Mouse (Mus musculus) lung, embryonic 14.5 days (tissue): ENCODE data around the gene Cacna1g. TPM values are rescaled to one million over a fixed set of nuclear protein-coding genes. Genes with fewer than 3 reads are reported as not detected.

Source experiments
- ATAC-seq: fragments of 200-750 bp; cut with Nextera tagmentation; 2 replicates; pipeline ENCODE4 v1.8.0; 2017; ENCODE audit warnings: mild to moderate bottlenecking, moderate TSS enrichment, moderate library complexity; ENCODE audit not compliant: insufficient read depth
- DNase-seq: peaks from one replicate; pipeline ENCODE4 v3.0.0-alpha.2; 2015
- H3K27ac ChIP-seq: fragments of 300-500 bp; sonication (generic); 2 replicates; pipeline ENCODE4 v1.5.1; 2014; ENCODE audit warnings: low read depth, mild to moderate bottlenecking, moderate library complexity
- H3K27me3 ChIP-seq: fragments of 300-500 bp; sonication (generic); 2 replicates; pipeline ENCODE4 v1.6.1; 2014; ENCODE audit warnings: low read length, control low read depth; ENCODE audit not compliant: insufficient read depth
- H3K36me3 ChIP-seq: fragments of 300-500 bp; sonication (generic); 2 replicates; pipeline ENCODE4 v1.6.1; 2014; ENCODE audit warnings: control low read depth; ENCODE audit not compliant: insufficient read depth
- H3K4me1 ChIP-seq: fragments of 300-500 bp; sonication (generic); 2 replicates; pipeline ENCODE4 v1.6.1; 2014; ENCODE audit warnings: antibody characterized with exemption, control low read depth; ENCODE audit not compliant: insufficient read depth
- H3K4me2 ChIP-seq: fragments of 300-500 bp; sonication (generic); 2 replicates; pipeline ENCODE4 v1.6.1; 2014; ENCODE audit warnings: mild to moderate bottlenecking
- H3K4me3 ChIP-seq: fragments of 300-500 bp; sonication (generic); 2 replicates; pipeline ENCODE4 v1.5.1; 2014; ENCODE audit warnings: low read depth, low read length
- H3K9ac ChIP-seq: fragments of 300-500 bp; sonication (generic); 2 replicates; pipeline ENCODE4 v1.6.1; 2014
- H3K9me3 ChIP-seq: fragments of 300-500 bp; sonication (generic); 2 replicates; pipeline ENCODE4 v1.6.1; 2016; ENCODE audit warnings: low read depth, low read length, control low read depth
- CTCF ChIP-seq: IDR thresholded peaks from 2 replicates; pipeline ENCODE4 v1.5.1; 2016; ENCODE audit warnings: antibody characterized with exemption, low read depth
- WGBS: fragments of 180-500 bp; shearing (Covaris S2); extraction: QIAGEN DNeasy Blood & Tissue Kit; methylation state at CpG from one replicate; pipeline ENCODE4 v1.1.7; 2014; 5-methylcytosine and 5-hydroxymethylcytosine counted together
- polyA plus RNA-seq: library from polyadenylated mRNA; unstranded; fragments of >200 nt; fragmentation: Nextera tagmentation; extraction: Ambion mirVana; gene quantifications from 2 replicates; pipeline ENCODE4 v1.2.1, GENCODE M21; 2014

The Cacna1g gene
- polyA plus RNA-seq, 1 experiment from 2014 or later, result 12.9 TPM

- H3K36me3 ChIP-seq, result peaks cover 23% of the 10 kb centered on the region; the same call in 1 of the 2 replicates
- TF ChIP-seq CTCF, result peak; percentile 69
- 17% methylated on average over 7 of the region's 7 CpGs for WGBS
- ATAC-seq (no peak), DNase-seq (peak; percentile 79)
- H3K4me2 ChIP-seq, result no peak overlapping the region
- H3K9me3 ChIP-seq, result no peaks in the 10 kb centered on the region
- no peak overlapping the region for H3K9ac ChIP-seq
- no peak overlapping the region for H3K27ac ChIP-seq
- H3K27me3 ChIP-seq, result no peaks in the 10 kb centered on the region
- H3K4me1 ChIP-seq, result no peaks in the 10 kb centered on the region
- H3K4me3 ChIP-seq, result no peak overlapping the region
These were observed 53.7 kb downstream of the Cacna1g start for GRCm38 (mm10) chr11:94420325-94420724.

- H3K4me3 ChIP-seq, result no peak overlapping the region
- TF ChIP-seq CTCF, result no peak
- WGBS, result 62% methylated on average over 10 of the region's 10 CpGs
- no peak overlapping the region for H3K27ac ChIP-seq
- no peak overlapping the region for H3K9ac ChIP-seq
- H3K4me1 ChIP-seq, result no peaks in the 10 kb centered on the region; the same call in 1 of the 2 replicates
- H3K4me2 ChIP-seq, result no peak overlapping the region
- H3K9me3 ChIP-seq, result no peaks in the 10 kb centered on the region
- ATAC-seq, result no peak
- DNase-seq, result no peak
- no peaks in the 10 kb centered on the region for H3K27me3 ChIP-seq
- peaks cover 23% of the 10 kb centered on the region; the same call in 1 of the 2 replicates for H3K36me3 ChIP-seq
These were observed 54.8 kb downstream of the Cacna1g start for GRCm38 (mm10) chr11:94419004-94419727.

GRCm38 (mm10) chr11:94414042-94414441, 60.0 kb downstream of the Cacna1g start:
- H3K4me3 ChIP-seq, result no peak overlapping the region
- no peaks in the 10 kb centered on the region for H3K9me3 ChIP-seq
- H3K4me1 ChIP-seq, result no peaks in the 10 kb centered on the region; the same call in 1 of the 2 replicates
- WGBS, result 48% methylated on average over 4 of the region's 4 CpGs
- H3K9ac ChIP-seq, result no peak overlapping the region
- peaks cover 37% of the 10 kb centered on the region; the same call in 1 of the 2 replicates for H3K36me3 ChIP-seq
- DNase-seq (no peak), ATAC-seq (peak; percentile 34; the same call in 1 of the 2 replicates)
- no peak overlapping the region for H3K4me2 ChIP-seq
- H3K27ac ChIP-seq, result no peak overlapping the region
- H3K27me3 ChIP-seq, result no peaks in the 10 kb centered on the region
- no peak for TF ChIP-seq CTCF

GRCm38 (mm10) chr11:94413516-94413915, 60.5 kb downstream of the Cacna1g start:
- TF ChIP-seq CTCF, result no peak

GRCm38 (mm10) chr11:94412998-94413469, 61.0 kb downstream of the Cacna1g start:
- no peaks in the 10 kb centered on the region for H3K9me3 ChIP-seq
- no peak for TF ChIP-seq CTCF
- no peak overlapping the region for H3K4me3 ChIP-seq
- peaks cover 30% of the 10 kb centered on the region; the same call in 1 of the 2 replicates for H3K36me3 ChIP-seq
- DNase-seq (peak; percentile 39), ATAC-seq (peak; percentile 29; the same call in 1 of the 2 replicates)
- H3K4me1 ChIP-seq, result no peaks in the 10 kb centered on the region; the same call in 1 of the 2 replicates
- H3K27ac ChIP-seq, result no peak overlapping the region
- 12% methylated on average over 10 of the region's 10 CpGs for WGBS
- H3K9ac ChIP-seq, result no peak overlapping the region
- no peaks in the 10 kb centered on the region for H3K27me3 ChIP-seq
- peak overlapping the region; percentile 43 for H3K4me2 ChIP-seq

More at GRCm38 (mm10) chr11:94413516-94413915, 60.5 kb downstream of the Cacna1g start:
- Histone ChIP-seq H3K27ac (no peak overlapping the region), H3K27me3 (no peaks in the 10 kb centered on the region), H3K9me3 (no peaks in the 10 kb centered on the region), H3K4me2 (peak overlapping the region; percentile 43), H3K36me3 (peaks cover 35% of the 10 kb centered on the region; the same call in 1 of the 2 replicates), H3K4me3 (no peak overlapping the region), H3K4me1 (no peaks in the 10 kb centered on the region; the same call in 1 of the 2 replicates), H3K9ac (no peak overlapping the region)
- DNase-seq (peak; percentile 51), ATAC-seq (no peak)
- WGBS, result 28% methylated on average over 8 of the region's 8 CpGs

- no peak for TF ChIP-seq CTCF
- no peaks in the 10 kb centered on the region; the same call in 1 of the 2 replicates for H3K4me1 ChIP-seq
- H3K9ac ChIP-seq, result no peak overlapping the region
- H3K9me3 ChIP-seq, result no peaks in the 10 kb centered on the region
- no peak overlapping the region for H3K4me3 ChIP-seq
- H3K27ac ChIP-seq, result no peak overlapping the region
- no peak overlapping the region for H3K4me2 ChIP-seq
- peaks cover 30% of the 10 kb centered on the region; the same call in 1 of the 2 replicates for H3K36me3 ChIP-seq
- WGBS, result 19% methylated on average over 2 of the region's 2 CpGs
- no peak for DNase-seq
- no peak for ATAC-seq
- no peaks in the 10 kb centered on the region for H3K27me3 ChIP-seq
These were observed 61.4 kb downstream of the Cacna1g start for GRCm38 (mm10) chr11:94412562-94412961.

- no peaks in the 10 kb centered on the region for H3K9me3 ChIP-seq
- 39% methylated on average over 11 of the region's 11 CpGs for WGBS
- H3K4me1 ChIP-seq, result peaks cover 7% of the 10 kb centered on the region; the same call in 1 of the 2 replicates
- H3K4me3 ChIP-seq, result no peak overlapping the region
- no peak overlapping the region for H3K9ac ChIP-seq
- no peak overlapping the region for H3K27ac ChIP-seq
- no peak overlapping the region for H3K4me2 ChIP-seq
- DNase-seq (peak; percentile 45), ATAC-seq (no peak)
- no peak for TF ChIP-seq CTCF
- no peaks in the 10 kb centered on the region for H3K27me3 ChIP-seq
- peaks cover 22% of the 10 kb centered on the region; the same call in 1 of the 2 replicates for H3K36me3 ChIP-seq
These were observed 66.1 kb downstream of the Cacna1g start for GRCm38 (mm10) chr11:94407803-94408321.
